Comparison of ENCODE assay signal across 10 mouse cellular contexts in the genomic region with DNA sequence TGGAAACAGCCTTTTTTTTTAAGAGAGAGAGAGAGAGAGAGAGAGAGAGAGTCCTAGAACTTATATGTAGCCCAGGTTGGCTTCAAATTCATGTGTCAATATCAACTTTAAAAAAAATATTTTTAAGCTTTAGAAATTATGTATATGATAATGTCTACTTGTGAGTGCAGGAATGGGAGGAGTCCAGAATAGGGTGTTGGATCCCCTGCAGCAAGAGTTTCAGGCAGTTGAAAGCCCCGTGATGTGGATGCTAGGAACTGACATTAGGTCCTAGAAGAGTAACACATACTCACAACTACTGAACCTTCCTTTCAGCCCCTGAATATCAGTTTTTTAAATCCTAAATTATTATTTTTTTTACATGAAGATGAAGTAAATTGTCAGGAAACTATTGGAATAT. TPM values are rescaled to one million over a fixed set of nuclear protein-coding genes. Genes with fewer than 3 reads are reported as not detected.
DNase-seq lines count a peak whose midpoint lies in the region; ATAC-seq and TF ChIP-seq lines count a peak whose summit lies in the region.
"Had no signal": no experiment of that assay in that cellular context is flagged by ENCODE, and none has a peak within 500 bp of the region (broad histone marks: within the 10 kb centered on the region; RNA-seq: fewer than 3 reads in every experiment).

No protein-coding gene starts in this region.

- H3K79me2 ChIP-seq in MEL (ENCODE audit: control insufficient read depth, insufficient read depth, low read length, poor library complexity) = peaks cover 32% of the 10 kb centered on the region

- DNase-seq in heart, postnatal 25 days (ENCODE audit: low spot score) = no peak
- peak; percentile 69 for DNase-seq in MEL (ENCODE audit: low read depth, low spot score)
- DNase-seq in midbrain, embryonic 10.5 days (ENCODE audit: low spot score) = no peak
- no peak for DNase-seq in MN1 (ENCODE audit: low spot score)
- no peak for DNase-seq in thymus, postnatal 25 days
- no peak for DNase-seq in cerebellum, postnatal 36 days
- DNase-seq: gastrocnemius, postnatal 10 days had no signal

- TF ChIP-seq CTCF in MEL (IDR thresholded peaks at IDR 0.05 in 2 of 3, conservative IDR thresholded peaks at IDR 0.05 in 1 of 3; ENCODE audit: control insufficient read depth in 1 of 3, insufficient read depth in 1 of 3, low read depth in 2 of 3, low read length in 3 of 3, poor library complexity in 1 of 3, severe bottlenecking in 1 of 3) = no peak

- 47% methylated on average over 1 of the region's 1 CpGs for WGBS in heart, embryonic 13.5 days
- WGBS in hindbrain, embryonic 13.5 days = 76% methylated on average over 1 of the region's 1 CpGs
- WGBS in midbrain, embryonic 10.5 days = 75% methylated on average over 1 of the region's 1 CpGs

- no peak for ATAC-seq in heart, embryonic 13.5 days (ENCODE audit: extremely low read depth, insufficient number of reproducible peaks, low FRiP score, low TSS enrichment)
- no peak for ATAC-seq in hindbrain, embryonic 13.5 days (ENCODE audit: low FRiP score)

- H3K9me3 ChIP-seq in heart, embryonic 13.5 days = no peaks in the 10 kb centered on the region
- no peaks in the 10 kb centered on the region for H3K9me3 ChIP-seq in MEL (replicated peaks; ENCODE audit: insufficient read depth, low read length)
- no peaks in the 10 kb centered on the region for H3K9me3 ChIP-seq in hindbrain, embryonic 13.5 days
- H3K9me3 ChIP-seq in midbrain, embryonic 10.5 days (replicated peaks) = no peaks in the 10 kb centered on the region

- no peak for TF ChIP-seq RAD21 in MEL (IDR thresholded peaks at IDR 0.05; ENCODE audit: low read depth, low read length)

- TF ChIP-seq POLR2A in MEL (IDR thresholded peaks at IDR 0.05; ENCODE audit: control insufficient read depth in 1 of 2, insufficient read depth in 1 of 2, low read depth in 1 of 2, low read length in 2 of 2, poor library complexity in 1 of 2) = no peak

- intact Hi-C loops in heart, postnatal 25 days (cut with DNase I) = no loop called here

- H3K4me3 ChIP-seq in heart, embryonic 13.5 days = peak overlapping the region; percentile 88
- peak overlapping the region in 1 of 2 experiments; percentile 62; a peak in 2 of 4 replicates for H3K4me3 ChIP-seq in MEL (ENCODE audit: control insufficient read depth in 1 of 2, insufficient read depth in 1 of 2, low read depth in 2 of 2, low read length in 2 of 2)
- peak overlapping the region; percentile 78; the same call in 1 of the 2 replicates for H3K4me3 ChIP-seq in hindbrain, embryonic 13.5 days
- peak overlapping the region; percentile 82 for H3K4me3 ChIP-seq in midbrain, embryonic 10.5 days

- H3K27ac ChIP-seq in heart, embryonic 13.5 days (replicated peaks) = no peak overlapping the region
- H3K27ac ChIP-seq in MEL (ENCODE audit: control insufficient read depth, low read depth, low read length) = no peak overlapping the region
- H3K27ac ChIP-seq in hindbrain, embryonic 13.5 days = no peak overlapping the region
- no peak overlapping the region for H3K27ac ChIP-seq in midbrain, embryonic 10.5 days (replicated peaks)

- no peak for TF ChIP-seq EP300 in MEL (IDR thresholded peaks at IDR 0.05; ENCODE audit: low read depth in 1 of 2, low read length in 2 of 2)

- peaks cover 35% of the 10 kb centered on the region for H3K36me3 ChIP-seq in heart, embryonic 13.5 days
- peaks cover 0 to 21% of the 10 kb centered on the region in 2 experiments; a peak in 2 of 4 replicates for H3K36me3 ChIP-seq in MEL (ENCODE audit: control insufficient read depth in 1 of 2, insufficient read depth in 2 of 2, low read length in 2 of 2)
- peaks cover 17% of the 10 kb centered on the region for H3K36me3 ChIP-seq in hindbrain, embryonic 13.5 days
- peaks cover 32% of the 10 kb centered on the region for H3K36me3 ChIP-seq in midbrain, embryonic 10.5 days

- peaks cover 30% of the 10 kb centered on the region for H3K4me1 ChIP-seq in heart, embryonic 13.5 days
- H3K4me1 ChIP-seq in MEL (ENCODE audit: control insufficient read depth in 1 of 2, insufficient read depth in 2 of 2, low read length in 2 of 2) = peaks cover 5 to 11% of the 10 kb centered on the region in 2 experiments; a peak in 3 of 4 replicates
- H3K4me1 ChIP-seq in hindbrain, embryonic 13.5 days (replicated peaks) = peaks cover 18% of the 10 kb centered on the region
- H3K4me1 ChIP-seq in midbrain, embryonic 10.5 days = peaks cover 15% of the 10 kb centered on the region

- H3K27me3 ChIP-seq in heart, embryonic 13.5 days (replicated peaks) = no peaks in the 10 kb centered on the region
- H3K27me3 ChIP-seq in MEL (ENCODE audit: control insufficient read depth in 1 of 2, insufficient read depth in 2 of 2, low read length in 2 of 2) = no peaks in the 10 kb centered on the region
- H3K27me3 ChIP-seq in hindbrain, embryonic 13.5 days = no peaks in the 10 kb centered on the region
- no peaks in the 10 kb centered on the region for H3K27me3 ChIP-seq in midbrain, embryonic 10.5 days (ENCODE audit: low read depth, poor library complexity, severe bottlenecking)

- peak overlapping the region; percentile 93; the same call in 1 of the 2 replicates for H3K9ac ChIP-seq in heart, embryonic 13.5 days
- peak overlapping the region; percentile 81; the same call in 1 of the 2 replicates for H3K9ac ChIP-seq in MEL (ENCODE audit: control insufficient read depth, low read depth, low read length, poor library complexity, severe bottlenecking)
- no peak overlapping the region for H3K9ac ChIP-seq in hindbrain, embryonic 13.5 days

- peak overlapping the region; percentile 84 for H3K4me2 ChIP-seq in heart, embryonic 13.5 days
- peak overlapping the region; percentile 66 for H3K4me2 ChIP-seq in hindbrain, embryonic 13.5 days

TF ChIP-seq in MEL, 35 proteins besides CTCF, POLR2A, EP300 and RAD21:
- TF ChIP-seq USF2 (IDR thresholded peaks at IDR 0.05; ENCODE audit: borderline replicate concordance in 1 of 2, insufficient read depth in 1 of 2, low read depth in 1 of 2, low read length in 2 of 2) = no peak

RNA-seq across cellular contexts. Expression of gene Arnt, which starts 1.4 kb away (rescaled TPM):
- polyA plus RNA-seq in heart, embryonic 13.5 days (2015; fragmentation: Nextera tagmentation; extraction: Ambion mirVana) = 28.6 and 28.7 TPM in 2 replicates
- 10 to 100 TPM; 40.8 to 43.6 TPM for total RNA-seq in heart, postnatal 25 days (2021)
- total RNA-seq in MEL (2012; rRNA removed) = 16.4 and 22.2 TPM in 2 replicates
- 10 to 100 TPM; 62.4 to 90.7 TPM for polyA plus RNA-seq in MEL (2012; ENCODE audit: insufficient read depth in 1 of 2, insufficient read length in 2 of 2, low read depth in 1 of 2, low replicate concordance in 2 of 2, missing spikeins in 1 of 2)
- 20.0 and 21.0 TPM in 2 replicates for polyA plus RNA-seq in hindbrain, embryonic 13.5 days (2015; fragmentation: Nextera tagmentation; extraction: Ambion mirVana)
- polyA plus RNA-seq in midbrain, embryonic 10.5 days (2016; fragmentation: Nextera tagmentation; extraction: Ambion mirVana) = 30.0 and 34.1 TPM in 2 replicates

RNA-seq across cellular contexts. Expression of gene 4930558C23Rik, which starts 32.9 kb away (rescaled TPM):
- not detected in 2 replicates for polyA plus RNA-seq in heart, embryonic 13.5 days (2015; fragmentation: Nextera tagmentation; extraction: Ambion mirVana)
- total RNA-seq in heart, postnatal 25 days (2021) = not detected
- total RNA-seq in MEL (2012; rRNA removed) = not detected in 2 replicates
- not detected for polyA plus RNA-seq in MEL (2012; ENCODE audit: insufficient read depth in 1 of 2, insufficient read length in 2 of 2, low read depth in 1 of 2, low replicate concordance in 2 of 2, missing spikeins in 1 of 2)
- polyA plus RNA-seq in hindbrain, embryonic 13.5 days (2015; fragmentation: Nextera tagmentation; extraction: Ambion mirVana) = not detected in 2 replicates
- polyA plus RNA-seq in midbrain, embryonic 10.5 days (2016; fragmentation: Nextera tagmentation; extraction: Ambion mirVana) = not detected in 2 replicates
- total RNA-seq: gastrocnemius, postnatal 10 days; left cerebral cortex, adult 8-10 months had no signal
